Mouse (Mus musculus): ENCODE measurements around the gene Dennd1a.

Dennd1a gene

DNA sequence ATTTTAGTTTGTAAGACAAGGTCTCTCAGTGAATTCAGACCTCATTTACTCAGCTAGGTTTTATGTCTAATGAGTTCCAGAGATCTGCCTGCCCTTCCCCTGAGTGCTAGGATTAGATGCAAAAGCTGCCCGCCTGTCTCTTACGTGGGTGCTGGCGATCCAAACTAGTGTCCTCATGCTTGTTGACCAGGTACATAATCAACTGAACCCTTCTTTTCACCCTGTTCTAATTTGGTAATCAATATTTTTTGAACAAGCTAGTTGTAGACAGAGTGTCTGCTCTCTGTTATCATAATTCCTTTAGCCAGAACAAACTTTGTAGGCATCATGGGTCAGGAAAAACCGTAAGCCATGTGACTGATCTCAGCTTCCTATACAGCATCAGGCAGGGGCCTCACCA is 241.9 kb downstream of the Dennd1a start:
- no peak for DNase-seq (ENCODE audit: low spot score)

DNA sequence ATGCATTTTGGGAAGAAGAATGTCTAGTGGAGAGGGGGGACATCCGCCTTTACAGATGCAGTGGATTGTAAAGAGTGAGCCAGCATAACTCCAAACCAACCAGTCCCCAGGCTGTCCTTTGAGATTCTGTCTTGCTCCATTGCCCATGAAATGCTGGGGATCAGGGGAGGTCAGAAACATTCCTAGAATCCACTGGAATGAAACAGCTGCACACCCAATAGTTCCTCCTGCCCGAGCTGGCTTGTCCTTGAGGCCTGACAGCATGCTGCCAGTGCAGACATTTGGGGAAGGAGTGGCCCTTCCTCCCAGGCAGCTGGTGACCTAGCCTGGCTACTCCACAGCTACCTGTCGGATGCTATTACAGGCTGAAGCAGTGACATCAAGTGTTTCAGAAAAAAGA is 246.3 kb downstream of the Dennd1a start:
- no peak for DNase-seq (ENCODE audit: low spot score)

- no peak for DNase-seq (ENCODE audit: low spot score)
Measured at GRCm38 (mm10) chr2:38039621-38040020, 247.6 kb downstream of the Dennd1a start.

GRCm38 (mm10) chr2:38028317-38028716 is 258.9 kb downstream of the Dennd1a start:
- no peak for DNase-seq (ENCODE audit: low spot score)

DNA sequence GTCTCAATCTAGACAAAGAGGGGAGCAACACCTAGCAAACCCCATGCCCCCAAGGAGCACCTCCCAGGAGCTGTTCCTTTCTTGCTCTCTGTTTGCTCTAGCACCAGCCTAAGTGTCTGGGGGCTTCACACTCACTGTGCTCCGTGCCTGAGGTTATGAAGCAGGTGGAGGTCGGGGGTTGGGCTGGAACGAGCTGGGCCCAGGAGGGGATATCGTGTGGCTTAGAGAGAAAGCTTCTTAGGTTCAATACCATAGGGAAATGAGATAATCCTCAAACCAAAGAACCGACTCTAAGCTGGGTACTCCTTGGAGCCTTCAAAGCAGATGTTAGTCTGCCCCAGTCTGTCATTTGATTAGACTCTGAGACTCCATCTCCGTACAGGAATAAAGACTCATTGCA is 261.6 kb downstream of the Dennd1a start:
- no peak for DNase-seq (ENCODE audit: low spot score)

- no peak for DNase-seq (ENCODE audit: low spot score)
Measured at GRCm38 (mm10) chr2:38023741-38024130, 263.5 kb downstream of the Dennd1a start.

- no peak for DNase-seq (ENCODE audit: low spot score)
Measured at GRCm38 (mm10) chr2:38023054-38023740, 264.0 kb downstream of the Dennd1a start.

DNA sequence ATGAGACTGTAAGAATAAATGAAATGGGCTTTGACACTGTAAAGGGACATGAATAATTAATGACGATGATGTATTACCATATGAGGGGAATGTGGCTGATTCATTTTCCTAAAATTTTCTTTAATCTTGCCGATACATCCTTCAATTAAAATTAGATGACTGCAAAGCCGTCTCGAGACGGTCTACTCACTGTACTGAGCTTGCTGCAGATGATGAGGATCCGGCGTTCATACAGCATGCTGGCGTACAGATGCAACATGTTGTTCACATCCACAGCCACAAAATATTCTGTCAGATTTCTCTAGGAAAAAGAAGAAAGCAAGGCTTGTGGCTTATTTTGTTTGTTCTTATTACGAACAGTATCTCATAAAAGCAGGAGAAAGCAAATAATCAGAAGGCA is 266.0 kb downstream of the Dennd1a start:
- DNase-seq (ENCODE audit: low spot score), result no peak

DNA sequence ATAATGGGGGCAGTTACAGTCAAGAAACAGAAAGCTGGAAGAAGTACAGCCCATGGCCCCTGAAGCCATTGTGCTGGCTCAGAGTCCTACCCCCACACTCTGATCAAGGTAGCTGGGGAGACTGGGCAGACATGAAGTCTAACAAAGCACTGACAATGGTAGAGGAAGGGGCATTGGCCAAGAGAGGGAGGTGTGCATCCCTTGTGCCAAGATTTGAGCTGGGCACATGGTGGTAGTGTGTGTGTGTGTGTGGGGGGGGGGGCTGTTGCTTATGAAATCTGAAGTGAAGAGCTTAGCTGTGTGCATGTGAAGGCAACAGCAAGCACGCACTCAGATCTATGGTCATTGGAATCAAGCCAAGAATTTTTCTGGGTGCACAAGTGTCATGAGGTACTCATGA is 272.5 kb downstream of the Dennd1a start:
- DNase-seq (ENCODE audit: low spot score), result no peak

- DNase-seq (ENCODE audit: low spot score), result peak; percentile 83
Measured at GRCm38 (mm10) chr2:38013839-38014365, 273.3 kb downstream of the Dennd1a start.

- no peak for DNase-seq (ENCODE audit: low spot score)
Measured at GRCm38 (mm10) chr2:38007238-38007637, 280.0 kb downstream of the Dennd1a start.

- no peak for DNase-seq (ENCODE audit: low spot score)
Measured at GRCm38 (mm10) chr2:38003183-38003680, 284.0 kb downstream of the Dennd1a start.

DNA sequence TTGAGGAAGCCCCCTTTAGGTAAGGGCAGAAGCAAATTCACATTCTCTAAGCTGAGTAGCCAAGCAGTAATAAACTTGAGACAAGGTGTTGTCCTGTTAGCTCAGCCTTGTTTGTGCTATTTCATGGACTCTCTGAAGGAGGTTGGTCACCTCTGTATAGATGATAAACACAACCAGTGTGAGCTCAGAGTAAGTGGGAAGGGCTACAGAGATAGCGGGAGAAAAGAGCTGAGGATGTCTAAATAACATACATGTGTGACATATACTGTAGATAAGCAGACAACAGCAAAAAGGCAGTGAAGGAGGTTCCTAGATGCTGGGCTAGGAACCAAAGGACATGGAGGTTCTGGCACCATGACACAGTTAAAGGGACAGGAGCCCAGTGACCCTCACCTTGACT is 286.2 kb downstream of the Dennd1a start:
- no peak for DNase-seq (ENCODE audit: low spot score)

GRCm38 (mm10) chr2:37997966-37998365 is 289.2 kb downstream of the Dennd1a start:
- no peak for DNase-seq (ENCODE audit: low spot score)

DNA sequence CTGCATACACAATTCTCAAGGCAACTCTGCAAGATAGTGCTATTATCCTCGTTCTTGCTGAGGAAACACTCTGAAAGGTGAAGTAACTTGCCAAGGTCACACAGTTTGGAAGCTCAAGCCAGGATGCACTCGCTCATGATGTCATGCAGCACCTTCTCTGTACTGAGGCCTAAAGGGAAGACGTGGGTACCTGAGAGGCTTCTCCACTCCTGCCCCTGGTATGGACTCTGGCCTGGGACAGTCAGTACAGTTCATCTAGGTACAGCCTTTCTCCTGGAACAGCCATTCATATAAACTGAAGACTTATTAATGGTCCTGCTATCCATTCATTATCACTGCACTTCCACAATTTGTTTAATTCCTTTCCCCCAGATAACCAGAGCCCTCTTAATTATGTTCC is 298.1 kb downstream of the Dennd1a start:
- DNase-seq (ENCODE audit: low spot score), result no peak

GRCm38 (mm10) chr2:37988301-37988700 is 298.9 kb downstream of the Dennd1a start:
- DNase-seq (ENCODE audit: low spot score), result no peak

DNA sequence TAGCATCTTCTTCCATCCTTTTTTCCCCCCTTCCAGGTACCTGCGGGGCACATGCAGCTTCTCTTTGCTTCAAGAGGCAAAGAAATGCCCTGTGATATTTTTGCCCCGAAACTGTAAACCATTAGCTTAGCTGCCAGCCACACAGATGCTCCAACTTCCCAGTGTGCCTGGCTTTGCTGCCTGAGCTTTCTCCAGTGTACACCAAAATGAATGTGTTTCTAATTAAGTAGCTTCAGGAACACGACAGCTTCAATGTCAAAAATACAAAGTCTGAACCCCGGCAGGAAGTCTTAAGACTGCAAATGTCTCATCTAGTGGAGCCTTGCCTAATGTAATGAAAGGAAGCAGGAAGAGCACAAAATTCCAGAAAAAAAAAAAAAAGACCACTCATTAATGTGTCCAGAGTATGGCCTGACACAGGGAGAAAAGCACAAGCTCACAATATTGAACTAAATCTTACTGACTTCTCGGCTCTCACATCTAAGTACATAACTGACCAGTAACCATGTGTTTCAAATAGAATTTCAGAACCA is 301.4 kb downstream of the Dennd1a start:
- DNase-seq (ENCODE audit: low spot score), result no peak

- DNase-seq (ENCODE audit: low spot score), result no peak
Measured at GRCm38 (mm10) chr2:37982714-37983113, 304.5 kb downstream of the Dennd1a start.

DNA sequence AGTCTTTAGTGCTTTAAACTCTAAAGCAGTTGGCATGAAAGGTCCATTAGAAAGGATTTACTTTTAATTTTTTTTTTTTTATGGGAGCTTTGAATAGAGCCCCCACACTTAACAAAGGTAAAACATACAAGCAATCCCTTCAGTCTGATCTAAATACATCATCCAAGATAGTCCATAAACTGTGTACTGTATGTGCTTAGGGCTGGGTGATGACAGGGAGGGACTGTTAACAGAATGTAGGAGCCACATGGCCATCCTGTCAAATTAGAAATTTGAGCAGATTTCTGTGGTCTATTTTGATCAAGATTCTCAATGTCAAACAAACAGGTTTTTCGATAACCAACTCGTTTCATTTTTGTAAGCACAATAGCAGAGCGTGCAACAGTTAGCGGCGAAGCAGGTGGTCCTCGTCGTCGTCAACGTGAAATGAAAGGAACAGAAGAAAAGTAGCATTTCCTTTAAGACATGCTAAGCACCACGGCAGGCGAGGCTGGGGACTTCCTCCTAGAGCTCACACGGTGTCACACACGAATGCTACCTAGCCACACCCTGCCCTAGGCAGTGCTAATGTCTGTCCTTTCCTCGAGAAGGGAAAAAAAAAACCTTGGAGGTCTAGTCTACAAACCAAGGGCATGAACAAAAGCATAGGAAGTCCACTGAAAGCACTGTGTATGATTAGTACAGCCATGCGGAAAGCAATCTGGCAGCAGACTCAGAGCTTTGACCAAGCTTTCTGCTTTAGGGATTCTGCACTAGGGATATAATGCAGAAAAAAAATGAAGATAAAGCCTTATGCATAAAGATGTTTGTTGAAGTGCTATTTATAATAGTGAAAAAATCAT is 305.4 kb downstream of the Dennd1a start:
- DNase-seq (ENCODE audit: low spot score), result no peak

GRCm38 (mm10) chr2:37974201-37974600 is 313.0 kb downstream of the Dennd1a start:
- DNase-seq (ENCODE audit: low spot score), result no peak

DNA sequence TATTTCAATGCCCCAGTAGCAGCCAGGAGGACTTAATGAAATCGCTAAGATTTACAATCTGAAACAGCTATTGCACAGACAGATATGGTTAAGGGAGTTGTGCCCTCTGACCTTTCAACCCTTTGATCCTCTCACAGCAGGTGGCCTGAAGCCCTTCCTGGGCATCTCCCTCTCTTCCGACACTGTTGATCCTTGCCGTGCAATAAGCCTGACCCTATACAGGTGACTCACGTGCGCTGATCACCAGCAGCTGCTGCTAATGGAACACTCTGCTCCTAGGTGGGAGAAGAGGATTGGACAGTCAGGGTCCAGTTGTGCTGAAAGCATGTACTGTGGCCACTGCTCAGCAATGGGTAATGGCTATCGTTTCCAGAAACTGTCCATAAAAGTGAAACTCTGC is 314.6 kb downstream of the Dennd1a start:
- DNase-seq (ENCODE audit: low spot score), result no peak

- DNase-seq (ENCODE audit: low spot score), result no peak
Measured at GRCm38 (mm10) chr2:37971726-37972125, 315.5 kb downstream of the Dennd1a start.
